Comparison of ENCODE assay signal across 8 mouse cellular contexts in the genomic region with DNA sequence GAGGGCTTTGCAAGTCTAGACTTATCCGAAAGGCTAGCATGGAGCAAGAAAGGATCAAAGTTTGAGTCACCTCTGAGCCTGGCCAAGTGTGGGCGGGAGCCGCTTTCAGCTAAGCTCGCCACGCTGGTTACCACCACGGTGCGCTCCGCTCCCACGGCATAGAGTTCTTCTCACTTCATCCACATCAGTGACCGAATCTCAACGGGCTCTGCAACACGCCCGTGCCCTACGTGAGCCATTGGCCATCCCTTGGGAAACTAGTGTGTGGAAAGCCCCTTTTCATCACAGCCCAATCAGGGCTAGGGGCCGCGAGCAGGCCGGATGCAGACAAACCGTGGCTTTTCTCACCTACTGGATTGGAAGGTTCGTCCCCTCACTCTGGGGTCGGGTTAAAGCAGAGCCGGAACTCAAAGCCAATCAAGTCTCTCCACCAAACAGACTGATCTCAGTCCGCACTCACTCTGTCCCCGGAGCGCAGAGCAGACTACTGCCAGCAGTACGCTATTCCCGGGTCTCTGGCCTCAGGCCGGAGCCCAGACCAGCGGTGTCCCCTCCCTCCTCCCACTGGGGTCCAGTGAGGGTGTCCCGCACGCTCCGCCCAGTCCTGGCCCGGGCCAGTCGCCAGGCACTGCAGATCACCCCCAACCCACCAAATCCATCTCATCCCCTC. TPM values are rescaled to one million over a fixed set of nuclear protein-coding genes. Genes with fewer than 3 reads are reported as not detected.
DNase-seq lines count a peak whose midpoint lies in the region; ATAC-seq and TF ChIP-seq lines count a peak whose summit lies in the region.

No protein-coding gene starts in this region.

- no peaks in the 10 kb centered on the region for H3K36me3 ChIP-seq in intestine, embryonic 14.5 days (ENCODE audit: control insufficient read depth, insufficient read depth, low read length)
- no peaks in the 10 kb centered on the region for H3K36me3 ChIP-seq in liver, embryonic 16.5 days (ENCODE audit: control insufficient read depth, insufficient read depth)

- ATAC-seq in intestine, embryonic 14.5 days (replicated peaks; ENCODE audit: low FRiP score, low TSS enrichment, low read depth) = peak; percentile 38
- peak; percentile 60 for ATAC-seq in liver, embryonic 16.5 days (ENCODE audit: low read depth)

- H3K4me2 ChIP-seq in intestine, embryonic 14.5 days (ENCODE audit: low read length) = peak overlapping the region; percentile 84
- H3K4me2 ChIP-seq in liver, embryonic 16.5 days (ENCODE audit: low read depth, low read length) = peak overlapping the region; percentile 60

- H3K27ac ChIP-seq in cortical plate, adult 2 months (ENCODE audit: insufficient read depth, low read length) = no peak overlapping the region
- H3K27ac ChIP-seq in intestine, embryonic 14.5 days (ENCODE audit: low read depth) = peak overlapping the region; percentile 75
- H3K27ac ChIP-seq in liver, embryonic 16.5 days (ENCODE audit: low read length) = 0 out of 2 replicates have a peak overlapping the region, but pooled peaks have one; percentile 12

- no peak for TF ChIP-seq POLR2A in cortical plate, adult 2 months (IDR thresholded peaks at IDR 0.05; ENCODE audit: extremely low read depth, insufficient read depth, low read length)

- TF ChIP-seq CTCF in cortical plate, adult 2 months (IDR thresholded peaks at IDR 0.05; ENCODE audit: extremely low read depth, insufficient read depth, low read length) = no peak

- DNase-seq in right cerebral cortex, postnatal 10 days (ENCODE audit: low spot score in 2 of 2) = peak; percentile 45 to 51
- no peak for DNase-seq in right cerebral cortex, postnatal 25 days
- DNase-seq in gastrocnemius, postnatal 36 days = peak; percentile 46 to 52
- DNase-seq in intestine, embryonic 14.5 days (ENCODE audit: low spot score) = peak; percentile 83
- peak; percentile 17 for DNase-seq in ovary, adult 18-20 months (ENCODE audit: low spot score)
- no peak for DNase-seq in layer of hippocampus, adult 18-20 months (ENCODE audit: low spot score in 2 of 2)

- H3K9me3 ChIP-seq in intestine, embryonic 14.5 days (ENCODE audit: control insufficient read depth, low read length) = no peaks in the 10 kb centered on the region
- H3K9me3 ChIP-seq in liver, embryonic 16.5 days (replicated peaks; ENCODE audit: control insufficient read depth, low read length) = no peaks in the 10 kb centered on the region

- peak overlapping the region; percentile 38 for H3K4me3 ChIP-seq in cortical plate, adult 2 months (ENCODE audit: insufficient read depth, low read length)
- peak overlapping the region; percentile 75 for H3K4me3 ChIP-seq in intestine, embryonic 14.5 days (ENCODE audit: low read depth, low read length)
- H3K4me3 ChIP-seq in liver, embryonic 16.5 days (ENCODE audit: low read depth, low read length) = peak overlapping the region; percentile 60

- intact Hi-C loops in gastrocnemius, postnatal 36 days (cut with DNase I) = no loop called here

- WGBS in intestine, embryonic 14.5 days = under 1% methylated on average over 33 of the region's 33 CpGs
- WGBS in liver, embryonic 16.5 days (ENCODE audit: insufficient replicate concordance) = 4% methylated on average over 33 of the region's 33 CpGs

- peak overlapping the region; percentile 76 for H3K9ac ChIP-seq in intestine, embryonic 14.5 days (ENCODE audit: low read length)
- H3K9ac ChIP-seq in liver, embryonic 16.5 days (ENCODE audit: low read depth, low read length) = peak overlapping the region; percentile 52

- no peaks in the 10 kb centered on the region for H3K27me3 ChIP-seq in intestine, embryonic 14.5 days (replicated peaks; ENCODE audit: control insufficient read depth, insufficient read depth, low read length)
- H3K27me3 ChIP-seq in liver, embryonic 16.5 days (ENCODE audit: control insufficient read depth, insufficient read depth, low read depth, low read length) = peaks cover 32% of the 10 kb centered on the region

- no peaks in the 10 kb centered on the region for H3K4me1 ChIP-seq in cortical plate, adult 2 months (ENCODE audit: control insufficient read depth, insufficient read depth, low read length)
- peaks cover 34% of the 10 kb centered on the region for H3K4me1 ChIP-seq in intestine, embryonic 14.5 days (replicated peaks; ENCODE audit: control insufficient read depth, insufficient read depth, low read length)
- H3K4me1 ChIP-seq in liver, embryonic 16.5 days (ENCODE audit: control insufficient read depth, low read depth, low read length) = peaks cover 2% of the 10 kb centered on the region

RNA-seq across cellular contexts. Expression of a gene that starts 1.0 kb away (rescaled TPM):
- polyA plus RNA-seq in cortical plate, adult 2 months (2012; rRNA removed) = 2.2 and 3.1 TPM in 2 replicates
- 1 to 10 TPM; 1.1 to 1.5 TPM for total RNA-seq in gastrocnemius, postnatal 36 days (2021)
- 12.8 and 14.5 TPM in 2 replicates for polyA plus RNA-seq in intestine, embryonic 14.5 days (2014; fragmentation: Nextera tagmentation; extraction: Ambion mirVana)
- 1.9 and 2.4 TPM in 2 replicates for polyA plus RNA-seq in liver, embryonic 16.5 days (2015; fragmentation: Nextera tagmentation; extraction: Ambion mirVana)
- total RNA-seq in layer of hippocampus, adult 18-20 months (2021) = 1 to 10 TPM; 1.1 to 1.6 TPM

RNA-seq across cellular contexts. Expression of a gene that starts 39.1 kb away (rescaled TPM):
- polyA plus RNA-seq in cortical plate, adult 2 months (2012; rRNA removed) = 10.0 and 10.3 TPM in 2 replicates
- total RNA-seq in gastrocnemius, postnatal 36 days (2021) = 1 to 10 TPM; 4.9 to 5.3 TPM
- 21.6 and 21.7 TPM in 2 replicates for polyA plus RNA-seq in intestine, embryonic 14.5 days (2014; fragmentation: Nextera tagmentation; extraction: Ambion mirVana)
- polyA plus RNA-seq in liver, embryonic 16.5 days (2015; fragmentation: Nextera tagmentation; extraction: Ambion mirVana) = 22.6 and 23.2 TPM in 2 replicates
- 10 to 100 TPM; 18.1 to 24.9 TPM for total RNA-seq in layer of hippocampus, adult 18-20 months (2021)

Comparison
In these comparisons a context has a peak if more than half of its experiments do, and no peak if none do; other contexts are left out.
1. DNase-seq: peak in right cerebral cortex, postnatal 10 days (2 of 2), gastrocnemius, postnatal 36 days (2 of 2), intestine, embryonic 14.5 days (single experiment) and ovary, adult 18-20 months (single experiment); none in right cerebral cortex, postnatal 25 days (single experiment) and layer of hippocampus, adult 18-20 months (0 of 2).
2. Peak in every context shown above with its lines, with median percentiles within 50 percentile points of each other: H3K4me3 ChIP-seq.